Mouse (Mus musculus): ENCODE results near the gene Ktn1. TPM values are rescaled to one million over a fixed set of nuclear protein-coding genes. Genes with fewer than 3 reads are reported as not detected.

Ktn1 gene
- polyA plus RNA-seq, 1 experiment from 2014 or later: 64.5 TPM

DNA sequence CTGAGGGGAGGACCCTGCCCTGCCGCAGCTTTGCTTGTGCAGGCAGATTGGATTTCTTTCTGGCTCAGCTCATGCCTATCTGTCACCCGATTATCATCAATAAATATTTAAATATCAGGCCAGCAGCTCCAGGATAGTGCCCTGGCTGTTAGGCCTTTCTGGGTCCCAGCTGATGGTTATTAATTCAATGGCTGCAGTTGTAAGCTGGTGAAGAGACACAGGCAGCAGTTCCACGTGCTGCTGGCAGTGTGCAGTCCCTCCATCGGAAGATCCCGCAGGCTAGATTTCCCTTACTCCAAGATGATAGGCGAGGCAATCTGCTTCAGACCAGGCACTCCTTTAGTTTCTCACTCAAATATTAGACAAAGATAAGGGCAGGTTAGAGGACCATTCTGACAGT is 116.9 kb downstream of the Ktn1 start:
- H3K4me3 ChIP-seq (replicated peaks): no peak overlapping the region
- no peaks in the 10 kb centered on the region for H3K9me3 ChIP-seq (replicated peaks)
- H3K36me3 ChIP-seq: no peaks in the 10 kb centered on the region
- H3K27ac ChIP-seq (replicated peaks): no peak overlapping the region
- no peaks in the 10 kb centered on the region for H3K4me1 ChIP-seq
- no peak for ATAC-seq (ENCODE audit: low FRiP score)
- no peaks in the 10 kb centered on the region for H3K27me3 ChIP-seq (replicated peaks)
- H3K4me2 ChIP-seq: no peak overlapping the region
- no peak overlapping the region for H3K9ac ChIP-seq (replicated peaks)
- 47% methylated on average over 6 of the region's 6 CpGs for WGBS

DNA sequence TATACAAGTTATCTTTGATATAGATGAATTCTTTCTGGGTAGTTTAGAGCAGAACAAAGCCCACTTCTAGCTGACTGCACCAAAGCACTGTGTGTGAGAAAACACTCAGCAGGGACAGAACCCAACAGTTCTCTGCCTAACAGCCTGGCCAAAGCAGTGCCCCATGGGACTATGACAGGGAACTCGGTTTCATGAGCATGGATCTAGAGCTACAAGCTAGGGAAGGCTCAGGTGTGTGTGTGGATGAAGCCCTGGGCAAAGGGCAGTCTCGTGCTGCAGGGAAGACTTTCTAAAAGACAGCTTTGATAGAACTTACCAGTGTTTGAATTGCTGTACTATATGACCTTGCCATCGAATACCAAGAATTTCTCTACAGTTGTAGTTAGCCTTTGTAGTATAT is 117.5 kb downstream of the Ktn1 start:
- Histone ChIP-seq H3K27ac (replicated peaks) (no peak overlapping the region), H3K4me3 (replicated peaks) (no peak overlapping the region), H3K36me3 (no peaks in the 10 kb centered on the region), H3K27me3 (replicated peaks) (no peaks in the 10 kb centered on the region), H3K9ac (replicated peaks) (no peak overlapping the region), H3K4me1 (no peaks in the 10 kb centered on the region), H3K4me2 (no peak overlapping the region), H3K9me3 (replicated peaks) (no peaks in the 10 kb centered on the region)
- no peak for ATAC-seq (ENCODE audit: low FRiP score)
- WGBS: 66% methylated on average over 3 of the region's 3 CpGs

DNA sequence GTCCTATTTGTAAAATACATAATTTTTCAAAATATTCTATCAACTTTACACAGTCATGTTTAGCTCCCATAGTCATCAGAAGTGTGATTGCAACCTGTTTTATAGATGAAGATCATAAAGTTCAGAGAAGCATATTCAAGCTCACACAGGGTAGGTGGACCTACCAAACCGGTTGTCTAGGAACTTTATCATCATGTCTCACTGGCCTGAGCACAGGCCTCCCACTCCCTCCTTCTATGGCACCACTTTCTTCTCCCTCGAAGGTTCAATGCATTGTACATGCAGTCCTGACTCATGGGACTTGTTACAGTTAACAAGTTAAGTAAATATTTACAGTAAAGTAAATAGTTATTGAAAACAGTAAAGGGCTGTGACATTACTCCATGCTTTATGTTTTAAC is 118.1 kb downstream of the Ktn1 start:
- H3K9me3 ChIP-seq (replicated peaks): no peaks in the 10 kb centered on the region
- ATAC-seq (ENCODE audit: low FRiP score): no peak
- no peaks in the 10 kb centered on the region for H3K27me3 ChIP-seq (replicated peaks)
- H3K27ac ChIP-seq (replicated peaks): no peak overlapping the region
- no peak overlapping the region for H3K4me2 ChIP-seq
- 75% methylated on average over 2 of the region's 2 CpGs for WGBS
- H3K36me3 ChIP-seq: no peaks in the 10 kb centered on the region
- no peak overlapping the region for H3K4me3 ChIP-seq (replicated peaks)
- H3K4me1 ChIP-seq: no peaks in the 10 kb centered on the region
- H3K9ac ChIP-seq (replicated peaks): no peak overlapping the region

DNA sequence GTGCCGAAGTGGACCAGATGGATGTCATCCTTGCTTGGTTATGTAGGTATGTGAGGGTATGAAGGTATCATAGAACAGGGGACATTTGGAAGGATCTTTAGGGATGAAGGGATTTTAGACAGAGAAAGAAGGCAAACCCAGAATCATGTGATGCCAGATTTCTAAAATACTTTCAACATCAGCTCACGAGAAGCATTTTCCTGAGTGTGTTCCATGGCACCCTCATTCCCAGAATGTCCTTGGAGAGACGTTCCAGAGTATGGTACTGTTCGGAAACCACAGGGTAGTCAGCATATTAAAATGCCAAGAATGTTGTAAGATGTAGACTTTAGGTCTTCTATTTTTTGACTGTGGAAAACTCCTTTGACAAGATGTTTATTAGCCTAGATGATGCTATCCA is 123.2 kb downstream of the Ktn1 start:
- 0 out of 2 replicates have a peak, but pooled peaks cover 2% of the 10 kb centered on the region for H3K4me1 ChIP-seq
- no peaks in the 10 kb centered on the region for H3K9me3 ChIP-seq (replicated peaks)
- ATAC-seq (ENCODE audit: low FRiP score): no peak
- 87% methylated on average over 4 of the region's 4 CpGs for WGBS
- no peaks in the 10 kb centered on the region for H3K36me3 ChIP-seq
- no peaks in the 10 kb centered on the region for H3K27me3 ChIP-seq (replicated peaks)
- H3K4me3 ChIP-seq (replicated peaks): no peak overlapping the region
- H3K4me2 ChIP-seq: no peak overlapping the region
- no peak overlapping the region for H3K27ac ChIP-seq (replicated peaks)
- no peak overlapping the region for H3K9ac ChIP-seq (replicated peaks)

DNA sequence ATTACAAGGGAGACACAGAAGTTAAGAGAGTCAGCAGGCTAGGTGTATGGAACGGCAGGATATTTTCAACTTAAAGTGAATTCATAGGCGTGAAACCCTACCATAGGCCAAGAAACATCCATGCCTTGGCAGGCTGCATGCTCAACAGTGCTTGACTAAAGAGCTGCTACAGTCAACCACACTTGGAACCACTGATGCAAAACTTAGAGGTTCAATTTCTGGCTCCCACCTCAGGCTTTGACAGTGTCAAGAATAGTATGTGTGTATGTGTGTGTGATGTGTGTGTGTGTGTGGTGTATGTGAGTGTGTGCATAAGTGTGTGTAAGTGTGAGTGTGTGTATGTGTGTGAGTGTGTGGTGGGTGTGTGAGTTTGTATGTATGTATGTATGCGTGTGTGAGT is 127.3 kb downstream of the Ktn1 start:
- Histone ChIP-seq H3K27me3 (replicated peaks) (no peaks in the 10 kb centered on the region), H3K4me3 (replicated peaks) (no peak overlapping the region), H3K27ac (replicated peaks) (no peak overlapping the region), H3K36me3 (no peaks in the 10 kb centered on the region), H3K4me2 (no peak overlapping the region), H3K4me1 (0 out of 2 replicates have a peak, but pooled peaks cover 2% of the 10 kb centered on the region), H3K9me3 (replicated peaks) (no peaks in the 10 kb centered on the region), H3K9ac (replicated peaks) (no peak overlapping the region)
- ATAC-seq (ENCODE audit: low FRiP score): no peak
- 90% methylated on average over 3 of the region's 3 CpGs for WGBS

DNA sequence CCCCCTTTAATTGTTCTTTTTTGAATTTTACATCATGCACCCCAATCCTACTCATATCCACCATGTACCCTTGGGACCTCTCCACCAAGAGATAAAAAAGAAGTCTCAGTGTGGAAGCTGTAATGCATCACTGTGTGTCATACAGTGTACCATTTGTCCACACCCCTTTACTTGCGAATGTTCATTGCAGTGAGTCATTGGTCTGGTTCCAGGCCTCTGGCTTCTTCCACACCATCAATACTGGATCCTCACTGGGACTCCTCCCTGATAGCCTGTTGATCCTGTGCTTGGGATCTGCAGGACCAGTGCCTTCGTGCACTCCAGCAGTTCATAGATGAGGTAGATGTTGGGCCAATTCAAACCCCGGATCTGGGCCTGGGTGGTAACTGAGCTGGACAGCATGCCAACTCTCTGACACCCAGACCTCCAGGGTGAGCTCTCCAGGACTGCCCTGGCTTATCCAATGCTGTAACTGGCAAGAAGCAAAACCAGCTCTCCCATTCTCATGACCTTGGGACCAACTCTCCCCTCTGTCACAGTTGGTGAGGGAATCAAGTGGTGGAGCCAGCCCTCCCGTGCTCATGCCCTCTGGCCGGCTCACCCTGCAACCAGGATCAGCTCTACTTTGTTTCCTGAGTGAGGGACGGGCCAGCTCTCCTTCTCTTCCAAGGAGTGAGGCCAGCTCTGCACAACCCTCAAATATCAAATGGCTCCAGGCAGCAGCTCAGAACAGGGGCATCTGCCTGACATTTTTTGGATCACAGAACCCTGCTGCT is 128.2 kb downstream of the Ktn1 start:
- Histone ChIP-seq H3K9ac (replicated peaks) (no peak overlapping the region), H3K27me3 (replicated peaks) (no peaks in the 10 kb centered on the region), H3K4me1 (0 out of 2 replicates have a peak, but pooled peaks cover 2% of the 10 kb centered on the region), H3K36me3 (no peaks in the 10 kb centered on the region), H3K9me3 (replicated peaks) (no peaks in the 10 kb centered on the region), H3K4me3 (replicated peaks) (no peak overlapping the region), H3K27ac (replicated peaks) (no peak overlapping the region), H3K4me2 (no peak overlapping the region)
- WGBS: 86% methylated on average over 6 of the region's 6 CpGs
- ATAC-seq (ENCODE audit: low FRiP score): no peak

DNA sequence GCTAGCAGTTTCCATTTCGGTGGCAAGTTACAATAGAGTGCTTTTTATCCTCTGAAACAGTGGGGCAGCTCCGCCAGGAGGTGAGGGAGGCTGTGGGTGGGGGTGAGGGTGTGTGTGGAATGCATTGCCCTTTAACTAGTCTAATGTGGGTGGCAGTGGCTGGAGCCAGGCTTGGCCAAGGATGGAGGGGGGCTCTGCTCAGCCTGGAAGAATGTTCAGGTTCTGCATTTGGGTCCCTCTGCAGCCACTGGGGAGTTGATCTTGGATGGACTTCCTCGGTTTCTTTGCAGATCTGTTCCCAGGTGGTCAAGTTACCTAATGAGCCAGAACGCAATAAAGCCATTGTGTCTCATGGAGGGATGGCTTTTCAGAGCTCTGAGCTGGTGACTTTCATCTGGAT is 137.9 kb downstream of the Ktn1 start:
- H3K36me3 ChIP-seq: no peaks in the 10 kb centered on the region
- ATAC-seq (ENCODE audit: low FRiP score): no peak
- H3K4me1 ChIP-seq: 0 out of 2 replicates have a peak, but pooled peaks cover 4% of the 10 kb centered on the region
- 8% methylated on average over 4 of the region's 4 CpGs for WGBS
- no peaks in the 10 kb centered on the region for H3K9me3 ChIP-seq (replicated peaks)
- H3K27me3 ChIP-seq (replicated peaks): no peaks in the 10 kb centered on the region
- no peak overlapping the region for H3K4me2 ChIP-seq
- no peak overlapping the region for H3K4me3 ChIP-seq (replicated peaks)
- no peak overlapping the region for H3K27ac ChIP-seq (replicated peaks)
- H3K9ac ChIP-seq (replicated peaks): no peak overlapping the region

Other genes with a start within 250 kb of the Ktn1 start
- 4.4 and 15.3 TPM in 2 replicates for gene Dlgap5, start 230.0 kb upstream of the Ktn1 start, polyA plus RNA-seq (2015; fragmentation: Nextera tagmentation; extraction: Ambion mirVana)
- gene Fbxo34, start 198.0 kb upstream of the Ktn1 start, polyA plus RNA-seq (2015; fragmentation: Nextera tagmentation; extraction: Ambion mirVana): 30.9 and 32.3 TPM in 2 replicates
- gene Atg14, start 77.8 kb upstream of the Ktn1 start, polyA plus RNA-seq (2015; fragmentation: Nextera tagmentation; extraction: Ambion mirVana): 17.1 and 18.1 TPM in 2 replicates